Mouse (Mus musculus) gonadal fat pad, adult 2 months (tissue): ENCODE measurements at regions not wholly inside any gene's neighbourhood (a gene's known extent, or its start where the extent isn't known, plus 50 kb on each side); places are given as distances from the start of the nearest gene placed in this dataset.

ENCODE experiments used
- DNase-seq: peaks from one replicate; pipeline ENCODE4 v3.0.0-alpha.2; 2012; ENCODE audit warnings: low read depth

DNA sequence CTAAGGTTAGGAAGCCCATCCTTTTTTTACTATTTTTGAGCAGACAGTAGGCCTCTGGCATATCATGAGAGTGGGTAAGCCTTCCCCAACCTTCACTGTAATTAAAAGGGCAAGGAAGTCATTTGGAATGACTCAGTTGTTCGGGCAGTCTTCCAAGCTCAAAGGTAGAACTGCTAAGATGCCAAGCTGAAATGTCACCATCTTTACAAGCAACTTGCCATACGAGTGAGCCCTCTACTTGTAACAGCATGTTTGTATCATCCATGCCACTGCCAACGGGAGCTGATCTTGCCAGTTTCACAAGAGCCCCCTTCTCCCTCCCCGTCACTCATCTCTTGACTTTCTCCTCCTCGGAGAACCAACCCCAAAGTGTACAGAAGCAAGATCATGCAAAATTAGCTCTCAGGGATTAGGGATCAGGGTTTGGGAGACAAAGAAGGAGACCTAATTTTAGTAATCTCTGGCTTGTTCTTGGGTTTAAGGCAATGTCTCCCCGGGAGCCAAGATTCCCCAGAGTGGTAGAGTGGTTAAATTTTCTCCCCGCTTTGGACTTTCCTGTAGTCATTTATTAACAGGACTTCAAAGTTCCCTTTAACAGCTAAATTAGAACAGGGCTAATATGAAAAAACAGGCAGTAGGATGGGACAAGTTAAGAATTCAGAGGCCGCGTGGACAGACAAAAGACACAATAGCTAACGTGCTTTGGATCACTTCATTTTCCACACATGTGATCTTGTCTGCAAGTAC is 216.9 kb upstream of the Ankrd55 start:
- peak; percentile 97 for DNase-seq

DNA sequence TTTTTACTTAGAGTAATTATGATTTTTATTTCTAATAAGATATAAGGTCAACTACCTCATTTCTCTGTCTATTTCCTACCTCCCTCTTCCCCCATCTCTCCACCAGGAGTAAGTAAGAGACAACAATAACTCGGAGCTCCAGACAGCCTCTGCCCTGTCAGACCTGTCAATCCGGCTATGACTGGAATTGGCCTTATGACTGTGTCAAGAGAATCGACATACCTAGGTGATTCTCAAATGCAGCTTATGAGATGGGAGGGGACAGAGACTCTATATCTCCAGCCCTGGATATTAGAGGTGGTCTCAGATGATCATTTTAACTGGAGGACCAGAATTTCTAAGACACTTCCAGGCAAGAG is 216.3 kb upstream of the Ankrd55 start:
- no peak for DNase-seq

DNA sequence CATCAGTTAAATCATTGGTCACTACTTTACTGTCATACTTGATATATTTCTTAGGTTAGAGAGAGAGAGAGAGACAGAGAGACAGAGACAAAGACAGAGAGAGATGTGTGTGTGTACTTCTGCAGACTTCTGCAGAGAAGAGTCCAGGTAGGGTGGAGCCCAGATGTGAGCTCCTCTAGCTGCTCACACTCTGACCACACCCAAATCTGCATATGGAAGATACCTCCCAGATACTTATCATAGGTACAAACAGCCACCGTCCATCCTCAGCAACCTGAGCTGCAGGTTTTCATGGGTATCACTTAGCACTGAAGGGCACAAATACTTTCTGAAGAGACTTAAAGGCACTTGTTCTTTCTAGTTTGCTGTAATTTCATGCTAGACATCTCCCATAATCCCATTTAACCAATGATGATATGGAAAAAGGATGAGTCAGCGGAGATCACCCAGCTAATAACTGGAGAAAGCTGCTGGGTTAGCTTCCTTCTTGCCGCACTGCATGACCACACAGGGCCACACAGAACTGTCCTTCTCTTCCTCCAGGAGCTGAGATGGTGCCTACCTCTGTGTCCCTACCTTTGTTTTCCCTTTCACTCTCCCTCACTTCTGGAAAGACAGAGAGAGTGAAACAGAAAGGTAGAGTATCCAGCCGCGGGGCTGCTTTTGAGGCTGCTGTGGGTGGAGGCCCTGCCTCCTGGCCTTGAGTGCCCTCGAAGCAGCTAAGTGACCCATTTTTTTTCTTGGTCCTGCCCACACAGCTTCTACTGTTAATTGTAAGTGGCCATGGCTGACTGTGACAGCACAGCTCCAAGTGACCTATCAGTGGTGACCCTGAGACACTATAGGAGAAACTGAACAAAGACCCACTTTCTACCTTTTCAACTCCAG is 214.5 kb upstream of the Ankrd55 start:
- DNase-seq: no peak

DNA sequence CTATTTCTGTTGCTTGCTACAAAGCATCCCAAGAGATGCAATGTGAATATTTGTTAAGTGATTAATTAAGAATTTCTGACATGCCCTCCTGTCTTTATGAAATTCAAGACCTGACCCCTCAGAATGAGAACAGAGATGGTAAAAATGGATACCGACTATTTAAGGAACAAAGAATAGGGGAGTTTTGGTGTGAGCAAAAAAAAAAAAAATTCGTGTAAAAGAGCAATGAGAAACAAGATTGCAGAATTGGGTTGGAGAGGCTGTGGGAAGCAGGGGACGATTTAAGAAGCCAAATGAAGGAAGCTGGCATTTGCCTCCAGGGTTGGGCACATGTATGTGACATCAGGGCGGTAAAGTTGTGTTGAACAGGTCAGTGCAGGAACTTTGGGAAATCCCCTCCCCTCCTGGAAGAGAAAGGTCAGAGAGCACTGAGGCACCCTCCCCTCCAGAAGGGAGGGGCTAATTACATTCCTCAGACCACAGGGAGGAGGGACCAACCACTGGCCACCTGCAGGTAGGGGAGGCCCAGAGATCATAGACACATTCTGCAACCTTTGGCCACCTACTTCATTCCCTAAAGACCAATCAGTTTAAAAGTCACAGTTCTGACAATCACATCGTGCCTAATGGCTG is 212.3 kb upstream of the Ankrd55 start:
- DNase-seq: no peak

DNA sequence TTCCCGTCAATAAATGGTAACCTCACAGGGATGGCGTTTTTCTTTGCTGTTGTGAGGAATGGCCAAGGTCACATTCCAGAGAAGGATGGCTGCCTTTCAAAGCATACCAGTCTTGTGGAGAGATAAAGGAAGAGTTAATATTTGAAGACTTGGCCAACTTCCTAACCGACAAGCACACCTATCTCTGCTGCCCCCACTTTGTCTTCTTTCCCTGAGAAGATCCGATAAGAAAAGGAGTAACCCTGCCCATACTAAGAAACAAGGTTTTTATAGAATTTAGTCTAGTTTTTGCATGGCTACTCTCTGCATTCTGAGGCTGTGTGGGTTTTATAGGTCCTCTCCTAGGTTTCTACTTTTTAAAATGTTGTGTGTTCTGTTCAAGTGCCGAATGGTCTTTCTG is 210.2 kb upstream of the Ankrd55 start:
- no peak for DNase-seq

DNA sequence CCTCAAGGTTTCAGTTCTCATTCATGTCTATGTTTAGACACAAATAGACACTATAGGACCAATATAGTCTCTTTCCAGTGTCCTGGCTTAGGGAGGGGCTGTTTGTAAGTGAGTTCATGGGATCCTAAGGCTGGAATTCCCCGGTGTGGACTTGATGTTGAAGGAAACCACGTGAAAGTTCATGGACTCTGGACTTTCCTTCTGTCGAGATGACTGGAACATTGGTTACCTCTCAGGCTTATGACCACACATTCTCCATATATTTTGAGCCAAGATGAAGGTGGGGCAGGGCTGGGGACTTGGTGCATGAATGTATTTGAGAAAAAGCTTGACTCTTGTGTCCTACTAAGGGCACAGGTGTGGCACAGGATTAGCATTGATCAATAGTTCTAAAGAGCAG is 206.3 kb upstream of the Ankrd55 start:
- no peak for DNase-seq

DNA sequence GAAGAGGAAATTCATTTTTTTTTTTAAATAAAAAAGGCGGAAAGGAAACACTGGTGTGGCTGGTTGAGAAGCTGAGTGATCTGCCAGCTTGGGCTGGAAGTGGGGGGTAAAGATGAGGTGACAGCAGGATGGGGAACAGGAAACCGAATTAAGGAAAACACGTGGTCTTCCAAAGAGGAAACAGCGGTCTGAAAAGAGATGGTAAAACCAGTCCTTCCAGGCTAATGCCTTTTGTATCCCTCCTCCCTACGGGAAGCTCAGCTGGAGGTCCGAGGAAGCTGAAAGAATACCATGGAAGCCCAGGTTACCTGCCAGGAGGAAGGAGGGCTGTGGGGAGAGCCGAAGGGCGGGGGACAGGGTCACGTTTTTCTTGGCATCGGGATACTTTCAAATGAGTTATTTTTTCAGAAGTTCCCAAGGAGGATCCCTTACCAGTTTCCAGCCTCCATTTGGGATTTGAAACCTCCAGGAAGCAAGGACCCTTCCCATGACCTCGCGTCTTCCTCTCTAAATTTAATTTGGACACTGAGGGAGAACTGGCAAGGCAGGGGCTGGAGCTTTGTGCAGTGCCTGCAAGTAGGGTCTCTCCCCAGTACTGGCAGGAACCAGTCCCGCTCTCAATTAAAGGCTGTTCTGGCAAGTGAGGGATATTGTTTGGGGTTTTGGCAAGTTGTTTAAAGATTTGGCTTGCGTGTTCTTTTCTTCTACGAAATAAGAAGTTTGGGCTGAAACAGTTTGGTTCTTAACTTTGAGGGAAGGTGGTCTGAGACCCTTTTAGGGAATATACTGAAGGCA is 203.6 kb upstream of the Ankrd55 start:
- DNase-seq: no peak

DNA sequence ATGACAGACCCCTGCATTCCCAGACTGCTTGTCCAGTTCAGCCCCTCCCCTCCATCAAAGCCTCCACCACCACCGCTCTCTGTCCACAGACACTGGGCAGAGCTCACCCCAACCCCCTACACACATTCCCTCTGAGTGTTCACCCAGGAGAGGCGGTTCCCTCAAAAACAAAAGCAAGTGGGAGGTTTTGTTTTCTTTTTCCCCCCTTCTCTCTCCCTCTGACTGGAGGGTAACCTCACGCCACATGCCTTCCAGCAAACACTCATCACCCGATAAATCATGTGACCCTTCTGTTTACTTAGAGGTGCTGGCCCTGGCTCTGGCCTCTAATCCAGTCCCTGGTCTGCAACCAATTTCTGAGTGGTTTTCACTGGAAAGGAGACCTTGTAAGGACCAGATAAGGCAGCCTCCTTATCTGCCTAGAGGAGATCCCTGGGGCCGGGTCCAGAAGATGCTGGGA is 199.9 kb upstream of the Ankrd55 start:
- DNase-seq: no peak

DNA sequence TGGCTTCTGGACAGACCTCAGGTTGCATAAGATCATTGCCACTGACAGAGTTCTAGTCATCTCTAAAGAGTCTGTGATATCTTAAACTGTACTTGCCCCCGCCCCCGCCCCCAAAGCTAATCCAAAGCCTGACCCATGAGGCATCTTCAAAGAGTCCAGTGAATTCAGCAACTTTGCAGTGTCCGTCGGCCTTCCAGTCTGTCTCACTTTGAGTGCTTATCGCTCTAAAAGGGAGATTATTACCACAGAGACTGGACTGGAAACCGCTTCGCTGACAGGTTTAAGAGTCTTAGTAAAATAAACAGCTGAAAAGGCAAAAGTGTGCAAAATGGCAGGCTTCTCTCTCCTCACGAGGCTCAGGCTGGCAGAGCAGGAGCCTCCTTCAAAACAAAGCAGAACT is 197.5 kb upstream of the Ankrd55 start:
- DNase-seq: no peak

DNA sequence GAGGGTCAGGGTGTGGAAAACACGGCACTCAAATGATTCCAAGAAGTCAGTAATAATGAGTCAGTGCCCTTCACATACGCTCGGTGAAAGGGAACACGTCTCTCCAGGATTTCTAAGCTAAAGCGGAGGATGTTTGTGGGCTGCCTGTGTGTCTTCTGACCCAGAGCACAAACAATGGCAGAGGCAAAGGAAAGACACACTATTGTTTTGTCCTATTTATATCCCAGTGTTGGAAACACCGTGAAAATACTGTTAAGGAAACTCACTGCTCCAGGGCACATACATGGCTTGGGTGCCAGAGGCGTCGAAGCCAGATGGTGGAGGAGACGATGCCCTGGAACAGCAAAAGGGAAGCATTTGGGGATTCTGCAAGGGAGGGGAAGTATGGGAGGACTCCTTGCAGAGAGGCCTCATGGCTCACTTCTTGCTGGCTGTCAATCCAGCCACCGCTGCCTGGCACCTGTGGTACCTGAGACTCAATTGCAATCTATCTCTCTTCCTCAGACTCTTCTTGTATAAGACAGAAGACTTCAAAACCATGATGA is 192.6 kb upstream of the Ankrd55 start:
- no peak for DNase-seq

DNA sequence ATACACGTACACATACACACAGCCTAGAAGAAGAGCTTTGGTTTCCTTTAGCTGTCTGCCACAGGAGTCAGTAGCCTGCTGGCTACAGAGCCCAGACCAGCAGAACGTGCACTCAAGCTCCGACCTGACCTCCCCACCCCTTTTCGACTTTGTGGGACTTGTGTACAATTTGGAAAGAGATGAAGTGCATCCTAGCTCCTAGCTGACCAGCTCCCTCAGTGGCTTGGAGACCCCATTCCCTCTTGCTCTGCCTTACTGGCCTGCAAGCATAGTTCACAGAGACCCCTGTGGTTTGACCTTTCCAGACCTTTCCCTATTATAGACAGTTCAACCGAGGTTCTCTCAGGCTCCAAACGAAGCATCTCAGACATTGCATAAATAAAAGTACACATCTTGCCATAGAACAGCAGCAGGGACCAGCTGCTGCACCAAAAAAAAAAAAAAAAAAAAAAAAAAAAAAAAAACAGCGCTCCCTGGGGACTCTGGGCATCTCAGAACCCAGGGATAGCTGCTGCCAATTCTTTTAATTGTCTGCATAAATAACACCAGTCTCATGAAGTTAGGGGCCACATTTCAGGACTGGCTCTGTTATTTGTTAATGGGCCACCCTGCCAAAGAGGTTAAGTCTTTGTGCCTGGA is 188.2 kb upstream of the Ankrd55 start:
- no peak for DNase-seq

DNA sequence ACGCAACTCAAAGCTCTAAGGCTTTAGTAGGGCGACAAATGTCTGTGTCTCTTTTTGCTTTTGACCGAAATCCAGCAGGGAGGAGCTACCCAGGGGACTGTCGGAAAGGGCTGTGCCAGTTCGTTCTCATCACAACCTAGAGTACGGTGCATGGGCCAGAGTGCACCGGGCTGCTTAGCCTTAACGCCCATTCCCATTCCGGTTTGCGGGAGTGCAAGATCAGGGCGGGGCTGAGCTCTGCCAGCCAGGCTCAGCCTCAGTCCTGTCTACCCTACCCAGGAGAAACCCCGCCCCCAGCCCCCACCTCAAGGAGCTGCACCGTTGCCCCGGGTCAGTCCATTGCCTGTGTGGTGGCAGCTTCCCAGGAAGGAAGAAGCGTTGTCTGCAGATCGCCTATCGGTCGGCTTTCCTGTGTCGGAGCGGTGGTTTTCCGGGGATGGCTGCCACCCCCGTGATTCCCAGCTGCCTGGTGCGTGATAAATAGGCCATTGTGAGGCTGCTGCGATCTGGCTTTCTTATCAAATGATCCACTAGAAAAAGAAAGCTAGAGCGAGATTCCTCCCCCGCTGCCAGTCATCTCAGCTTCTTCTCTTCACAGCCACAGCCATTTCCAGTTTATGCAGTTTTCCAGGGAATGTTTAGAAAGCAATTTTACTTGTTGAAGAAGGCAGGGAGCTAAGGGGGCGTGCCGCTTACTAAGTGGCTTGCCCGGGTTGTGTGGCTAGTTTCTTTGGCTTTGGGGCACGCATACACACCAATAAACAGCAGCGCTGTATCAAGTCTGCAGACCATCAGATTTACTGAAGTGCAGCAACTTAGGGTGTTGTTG is 187.4 kb upstream of the Ankrd55 start:
- DNase-seq: no peak

DNA sequence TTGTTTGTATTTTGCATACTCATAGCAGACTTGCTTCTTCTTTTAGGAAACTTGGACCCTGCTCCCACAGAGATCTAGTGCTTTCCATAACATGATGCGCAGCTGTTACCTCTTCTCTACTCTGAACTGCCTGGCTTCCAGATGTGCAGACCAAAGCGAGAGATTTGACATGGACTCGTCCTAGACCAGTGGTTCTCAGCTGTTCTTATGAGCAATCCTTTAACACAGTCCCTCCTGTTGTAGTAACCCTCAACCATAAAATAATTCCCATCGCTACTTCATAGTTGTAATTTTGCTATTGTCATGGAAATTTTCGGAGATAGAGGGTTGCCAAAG is 186.9 kb upstream of the Ankrd55 start:
- DNase-seq: no peak

DNA sequence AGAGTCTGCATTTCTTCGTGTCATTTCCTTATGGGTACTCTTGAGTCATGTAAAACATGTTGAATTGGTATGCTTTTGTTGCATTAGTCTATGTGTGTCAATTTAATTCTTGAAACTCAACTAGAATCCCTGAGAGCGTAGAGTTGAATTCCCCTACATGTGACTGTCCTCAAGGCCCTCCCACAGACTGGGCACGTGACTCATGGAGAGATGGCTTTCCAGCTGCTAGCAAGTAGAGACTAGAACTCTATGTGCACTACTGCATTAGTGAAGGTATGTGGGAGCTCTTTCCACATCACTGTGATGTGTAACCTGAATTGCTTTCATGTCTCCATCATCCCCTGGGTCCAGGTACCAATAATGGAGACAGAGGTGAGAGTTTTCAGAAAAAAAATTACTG is 182.3 kb upstream of the Ankrd55 start:
- no peak for DNase-seq

DNA sequence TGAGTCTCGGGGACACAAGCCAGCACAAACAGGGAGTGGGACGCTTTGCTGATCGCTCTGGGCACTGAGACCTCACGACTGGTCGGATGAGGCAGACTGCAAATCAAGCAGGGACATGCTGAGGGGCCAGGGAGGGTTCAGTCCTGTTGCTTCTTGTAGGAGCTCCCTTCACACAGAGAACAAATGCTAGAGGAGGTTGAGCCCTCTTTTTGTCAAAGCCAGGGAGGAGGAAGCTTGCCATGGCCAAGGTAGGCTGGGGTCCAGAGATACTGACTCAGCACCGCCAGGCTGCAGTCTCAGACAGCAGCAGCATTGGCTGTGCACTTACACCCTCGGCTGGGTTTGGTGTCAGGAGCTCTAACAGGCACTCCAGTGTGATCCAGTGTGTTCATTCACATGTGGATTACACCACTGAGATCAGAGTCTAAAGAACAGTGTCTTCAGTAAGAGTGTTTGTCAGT is 173.5 kb upstream of the Ankrd55 start:
- DNase-seq: peak; percentile 95

DNA sequence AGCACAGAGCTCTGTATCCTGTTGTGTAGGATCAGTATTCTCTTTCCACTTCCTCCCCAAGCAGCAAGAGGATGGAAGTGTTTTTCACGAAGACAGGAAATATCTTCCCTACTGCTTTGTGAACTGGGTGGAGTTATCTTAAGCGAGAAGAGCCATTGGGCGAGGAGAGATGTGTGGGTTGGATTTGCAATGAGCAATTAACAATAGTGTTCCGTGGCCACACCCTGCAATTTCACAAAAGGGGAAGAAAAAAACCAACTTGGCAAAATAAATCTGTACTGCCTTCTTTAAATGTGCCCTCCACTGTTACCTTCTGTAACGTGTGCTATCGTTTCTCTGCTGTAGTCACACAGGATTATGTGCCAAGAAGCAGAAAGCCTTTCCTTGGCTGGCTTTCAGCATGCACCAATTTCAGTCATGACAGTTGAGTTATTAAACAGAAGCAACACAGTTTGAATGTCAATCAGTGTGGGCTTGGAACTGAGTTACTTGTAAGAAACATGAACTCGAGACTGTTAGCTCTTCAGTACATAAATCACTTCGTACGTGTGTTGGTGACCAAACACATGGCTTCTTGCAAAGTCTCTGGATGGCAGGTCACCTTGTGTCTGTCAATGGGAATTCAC is 172.0 kb upstream of the Ankrd55 start:
- peak; percentile 95 for DNase-seq

DNA sequence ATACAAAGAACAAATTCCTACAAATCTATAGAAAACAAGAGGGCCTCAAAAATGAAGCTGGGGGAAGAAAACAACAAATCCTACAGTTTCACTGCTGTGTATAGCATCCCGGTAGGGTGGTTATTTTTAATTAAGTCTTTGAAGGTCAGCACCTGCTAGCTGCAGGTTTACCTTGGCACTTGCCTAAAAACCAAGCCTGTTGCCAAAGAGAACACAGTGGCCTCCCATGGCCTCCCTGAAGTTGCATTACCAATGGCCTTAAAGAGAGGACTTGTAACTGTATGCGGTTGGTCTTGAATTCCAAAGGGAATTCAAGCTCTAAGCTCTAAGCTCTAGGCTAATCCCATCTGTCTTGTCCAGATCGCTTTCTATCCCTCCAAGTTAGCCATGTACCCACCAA is 169.7 kb upstream of the Ankrd55 start:
- DNase-seq: no peak

DNA sequence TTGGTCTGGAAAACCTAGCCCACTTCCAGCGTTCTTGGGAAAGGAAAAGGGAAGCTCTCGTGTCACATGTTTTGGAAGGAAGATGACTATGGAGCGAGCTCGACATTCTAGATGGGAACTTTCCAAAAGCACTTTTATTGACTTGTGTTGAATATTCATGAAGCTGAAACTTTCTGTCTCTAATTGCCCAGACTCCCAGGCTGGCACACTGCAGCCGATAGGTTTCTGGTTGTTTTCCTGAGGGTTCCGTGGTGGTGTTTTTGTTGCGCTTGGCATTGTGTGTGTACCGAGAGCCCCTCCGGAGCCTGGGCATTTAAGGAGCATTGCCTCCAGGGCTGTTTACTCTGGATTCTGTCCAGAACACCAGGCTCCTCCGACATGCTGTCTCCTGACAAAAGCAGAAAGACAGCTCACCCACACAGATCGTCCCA is 168.6 kb upstream of the Ankrd55 start:
- no peak for DNase-seq

DNA sequence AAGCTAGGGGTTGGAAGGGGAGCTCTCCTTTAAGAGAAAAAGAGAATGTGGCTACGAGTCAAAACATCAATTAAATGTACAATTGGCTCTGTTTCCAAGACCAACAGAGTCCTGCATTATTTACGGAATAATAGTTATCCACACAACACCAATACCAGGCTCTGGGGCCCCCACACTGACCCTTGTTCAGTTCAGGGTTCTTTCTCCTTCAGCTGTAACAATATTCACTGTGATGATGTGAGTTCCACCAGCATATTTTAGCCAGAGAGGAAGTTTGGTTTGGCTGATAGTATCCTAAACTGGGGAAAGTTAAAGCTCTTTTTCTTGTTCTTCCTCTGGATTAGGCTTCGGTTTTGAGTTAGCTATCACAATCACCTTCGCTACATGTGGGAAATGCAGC is 167.9 kb upstream of the Ankrd55 start:
- no peak for DNase-seq

DNA sequence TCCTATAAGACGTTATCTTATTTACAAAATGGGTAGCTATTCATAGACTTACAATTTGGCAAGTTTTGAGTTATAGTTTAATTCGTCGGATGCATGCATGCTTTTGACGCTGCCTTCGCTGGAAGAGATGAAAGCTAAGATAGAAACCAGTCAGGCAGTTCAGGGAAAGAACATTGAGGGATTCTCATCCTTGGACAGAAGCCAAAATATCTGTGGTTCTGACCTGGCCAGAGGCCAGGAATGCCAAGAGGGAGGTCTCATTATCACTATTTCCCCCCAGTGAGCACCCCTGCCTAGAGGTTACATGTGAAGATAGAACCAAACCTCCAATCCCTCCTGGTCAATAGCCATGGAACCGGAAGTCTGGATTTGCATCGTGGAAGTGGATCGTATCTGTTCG is 167.1 kb upstream of the Ankrd55 start:
- DNase-seq: no peak
